Mouse (Mus musculus) MEL (cell line): Measurements from ENCODE around the gene Traip.

Source experiments
- CTCF ChIP-seq, 3 experiments: IDR thresholded peaks in 2 of 3; conservative IDR thresholded peaks in 1 of 3; 2 replicates each; pipeline ENCODE4 v1.5.1; 2011 to 2012; ENCODE audit warnings: low read length in 3 of 3, low read depth in 2 of 3, mild to moderate bottlenecking in 2 of 3, improper control_type of control experiment in 1 of 3, inconsistent platforms in 1 of 3, mixed read lengths in 1 of 3, moderate library complexity in 1 of 3; ENCODE audit not compliant: control insufficient read depth in 1 of 3, insufficient read depth in 1 of 3, poor library complexity in 1 of 3, severe bottlenecking in 1 of 3
- POLR2A ChIP-seq, 2 experiments: IDR thresholded peaks; 2 replicates each; pipeline ENCODE4 v1.6.1; 2011 to 2012; ENCODE audit warnings: low read length in 2 of 2, mild to moderate bottlenecking in 2 of 2, control low read depth in 1 of 2, improper control_type of control experiment in 1 of 2, low read depth in 1 of 2, moderate library complexity in 1 of 2; ENCODE audit not compliant: control insufficient read depth in 1 of 2, insufficient read depth in 1 of 2, poor library complexity in 1 of 2
- ZC3H11A ChIP-seq: IDR thresholded peaks from 2 replicates; pipeline ENCODE4 v1.6.1; 2012; ENCODE audit warnings: low read depth, mild to moderate bottlenecking, inconsistent platforms, low read length, improper control_type of control experiment
- ZNF384 ChIP-seq: IDR thresholded peaks from 2 replicates; pipeline ENCODE4 v1.6.1; 2012; ENCODE audit warnings: low read depth, mild to moderate bottlenecking, inconsistent platforms, low read length, improper control_type of control experiment

GRCm38 (mm10) chr9:108010385-108010784 lies 60.4 kb downstream of the Traip start:
- TF ChIP-seq CTCF (IDR thresholded peaks at IDR 0.05 in 2 of 3, conservative IDR thresholded peaks at IDR 0.05 in 1 of 3; ENCODE audit: control insufficient read depth in 1 of 3, insufficient read depth in 1 of 3, low read depth in 2 of 3, low read length in 3 of 3, poor library complexity in 1 of 3, severe bottlenecking in 1 of 3) = no peak
- no peak for TF ChIP-seq ZC3H11A
- TF ChIP-seq POLR2A (IDR thresholded peaks at IDR 0.05; ENCODE audit: control insufficient read depth in 1 of 2, insufficient read depth in 1 of 2, low read depth in 1 of 2, low read length in 2 of 2, poor library complexity in 1 of 2) = no peak
- TF ChIP-seq ZNF384 = no peak
